In the genomic region with DNA sequence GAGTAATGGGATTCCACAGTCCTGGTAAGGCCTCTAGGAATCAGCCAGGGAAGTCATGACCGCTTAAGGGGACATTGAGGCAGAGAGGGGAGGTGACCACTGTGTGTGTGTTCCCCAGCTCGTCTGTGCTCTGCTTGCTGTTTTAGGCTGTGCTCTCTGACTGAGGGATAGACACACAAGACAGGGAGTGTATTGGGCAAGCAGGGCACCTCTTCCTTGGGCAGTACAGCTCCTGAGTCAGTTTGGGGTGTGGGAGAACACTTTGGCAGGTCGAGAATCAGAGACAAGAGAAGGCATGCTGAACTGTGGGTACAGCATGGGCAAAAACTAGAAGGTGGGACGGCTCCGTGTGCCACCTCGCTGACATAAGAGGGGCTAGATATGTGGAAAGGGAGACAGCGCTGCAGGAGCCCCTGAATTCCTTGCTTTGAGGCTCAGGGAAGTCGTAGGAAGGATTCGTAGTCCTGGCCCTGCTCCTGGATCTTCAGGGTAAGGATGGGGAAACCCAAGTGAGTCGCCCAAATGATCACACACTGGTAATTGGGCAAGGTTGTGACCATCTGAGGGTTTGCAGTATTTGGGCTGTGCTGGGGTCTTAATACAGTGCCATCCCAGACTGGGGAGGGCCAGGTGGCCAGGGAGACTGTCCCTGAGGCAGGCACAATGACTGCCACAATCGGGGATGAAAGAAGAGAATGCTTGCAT, we compare ENCODE assay signal across 8 mouse cellular contexts. TPM values are rescaled to one million over a fixed set of nuclear protein-coding genes. Genes with fewer than 3 reads are reported as not detected.
DNase-seq lines count a peak whose midpoint lies in the region; ATAC-seq lines count a peak whose summit lies in the region.

No protein-coding gene starts in this region.

- no peak overlapping the region for H3K27ac ChIP-seq in kidney, embryonic 14.5 days (ENCODE audit: low read depth, low read length)
- peak overlapping the region; percentile 65 for H3K27ac ChIP-seq in brown adipose tissue, adult 24 weeks (replicated peaks; ENCODE audit: low read depth, low read length)
- no peak overlapping the region for H3K27ac ChIP-seq in hindbrain, embryonic 11.5 days (ENCODE audit: low read depth, low read length)
- H3K27ac ChIP-seq in midbrain, embryonic 13.5 days, result no peak overlapping the region

- no peaks in the 10 kb centered on the region for H3K27me3 ChIP-seq in kidney, embryonic 14.5 days (ENCODE audit: control insufficient read depth, insufficient read depth, low read length)
- H3K27me3 ChIP-seq in hindbrain, embryonic 11.5 days (ENCODE audit: control insufficient read depth, insufficient read depth, low read length), result peaks cover 8% of the 10 kb centered on the region; the same call in 1 of the 2 replicates
- peaks cover 29% of the 10 kb centered on the region for H3K27me3 ChIP-seq in midbrain, embryonic 13.5 days

- H3K9me3 ChIP-seq in kidney, embryonic 14.5 days (ENCODE audit: control insufficient read depth, low read length), result no peaks in the 10 kb centered on the region
- no peaks in the 10 kb centered on the region for H3K9me3 ChIP-seq in hindbrain, embryonic 11.5 days (ENCODE audit: control insufficient read depth, low read length)
- H3K9me3 ChIP-seq in midbrain, embryonic 13.5 days, result no peaks in the 10 kb centered on the region

- DNase-seq in kidney, postnatal 14 days, result no peak
- DNase-seq in hindbrain, embryonic 11.5 days (ENCODE audit: low spot score), result no peak
- DNase-seq in adipocyte (ENCODE audit: low spot score), result no peak
- no peak for DNase-seq in cerebellum, postnatal 36 days
- no peak for DNase-seq in testis, postnatal 10 days (ENCODE audit: low spot score)

- H3K4me1 ChIP-seq in kidney, embryonic 14.5 days (ENCODE audit: control insufficient read depth, insufficient read depth, low read length), result peaks cover 9% of the 10 kb centered on the region; the same call in 1 of the 2 replicates
- peaks cover 40% of the 10 kb centered on the region for H3K4me1 ChIP-seq in brown adipose tissue, adult 24 weeks (ENCODE audit: control insufficient read depth, insufficient read depth, insufficient read length, low read length)
- H3K4me1 ChIP-seq in hindbrain, embryonic 11.5 days (replicated peaks; ENCODE audit: control insufficient read depth, insufficient read depth, low read length), result peaks cover 5% of the 10 kb centered on the region; the same call in 1 of the 2 replicates
- H3K4me1 ChIP-seq in midbrain, embryonic 13.5 days (replicated peaks), result peaks cover 9% of the 10 kb centered on the region

- H3K4me3 ChIP-seq in kidney, embryonic 14.5 days (ENCODE audit: low read length), result peak overlapping the region; percentile 53
- H3K4me3 ChIP-seq in brown adipose tissue, adult 24 weeks (ENCODE audit: insufficient read depth, low read depth, low read length), result peak overlapping the region; percentile 73
- peak overlapping the region; percentile 57; the same call in 1 of the 2 replicates for H3K4me3 ChIP-seq in hindbrain, embryonic 11.5 days (ENCODE audit: low read depth, low read length)
- H3K4me3 ChIP-seq in midbrain, embryonic 13.5 days (replicated peaks), result peak overlapping the region; percentile 51

- peak overlapping the region; percentile 70; the same call in 1 of the 2 replicates for H3K9ac ChIP-seq in kidney, embryonic 14.5 days (ENCODE audit: low read depth, low read length)
- H3K9ac ChIP-seq in hindbrain, embryonic 11.5 days (ENCODE audit: low read depth, low read length), result no peak overlapping the region
- H3K9ac ChIP-seq in midbrain, embryonic 13.5 days (replicated peaks), result no peak overlapping the region

- H3K36me3 ChIP-seq in kidney, embryonic 14.5 days (ENCODE audit: control insufficient read depth, insufficient read depth, low read length), result no peaks in the 10 kb centered on the region
- H3K36me3 ChIP-seq in hindbrain, embryonic 11.5 days (ENCODE audit: control insufficient read depth, insufficient read depth, low read length), result no peaks in the 10 kb centered on the region
- no peaks in the 10 kb centered on the region for H3K36me3 ChIP-seq in midbrain, embryonic 13.5 days

- ATAC-seq in kidney, embryonic 14.5 days (ENCODE audit: low FRiP score, low TSS enrichment), result no peak
- ATAC-seq in hindbrain, embryonic 11.5 days (ENCODE audit: low FRiP score), result no peak
- no peak for ATAC-seq in midbrain, embryonic 13.5 days

- H3K4me2 ChIP-seq in kidney, embryonic 14.5 days (replicated peaks; ENCODE audit: low read depth, low read length), result peak overlapping the region; percentile 70
- peak overlapping the region; percentile 93 for H3K4me2 ChIP-seq in hindbrain, embryonic 11.5 days (replicated peaks; ENCODE audit: low read depth, low read length)
- H3K4me2 ChIP-seq in midbrain, embryonic 13.5 days (replicated peaks), result peak overlapping the region; percentile 87

- WGBS in kidney, embryonic 14.5 days, result 74% methylated on average over 11 of the region's 11 CpGs
- WGBS in hindbrain, embryonic 11.5 days, result 80% methylated on average over 11 of the region's 11 CpGs
- 73% methylated on average over 11 of the region's 11 CpGs for WGBS in midbrain, embryonic 13.5 days

RNA-seq across cellular contexts. Expression of a gene that starts 1.1 kb away (rescaled TPM):
- polyA plus RNA-seq in kidney, embryonic 14.5 days (2014; fragmentation: Nextera tagmentation; extraction: Ambion mirVana), result 4.0 and 5.9 TPM in 2 replicates
- 5.5 and 8.6 TPM in 2 replicates for polyA plus RNA-seq in brown adipose tissue, adult 24 weeks (2012; ENCODE audit: insufficient read depth, insufficient read length, missing spikeins)
- 2.5 and 2.6 TPM in 2 replicates for polyA plus RNA-seq in hindbrain, embryonic 11.5 days (2014; fragmentation: Nextera tagmentation; extraction: Ambion mirVana)
- polyA plus RNA-seq in midbrain, embryonic 13.5 days (2015; fragmentation: Nextera tagmentation; extraction: Ambion mirVana), result 3.0 and 3.9 TPM in 2 replicates

RNA-seq across cellular contexts. Expression of a gene that starts 50.2 kb away (rescaled TPM):
- polyA plus RNA-seq in kidney, embryonic 14.5 days (2014; fragmentation: Nextera tagmentation; extraction: Ambion mirVana), result 0.13 and 0.22 TPM in 2 replicates
- polyA plus RNA-seq in brown adipose tissue, adult 24 weeks (2012; ENCODE audit: insufficient read depth, insufficient read length, missing spikeins), result 0.58 TPM in 1 of 2 replicates, not detected in the other
- polyA plus RNA-seq in hindbrain, embryonic 11.5 days (2014; fragmentation: Nextera tagmentation; extraction: Ambion mirVana), result 0.09 and 0.25 TPM in 2 replicates
- polyA plus RNA-seq in midbrain, embryonic 13.5 days (2015; fragmentation: Nextera tagmentation; extraction: Ambion mirVana), result 0.31 and 0.48 TPM in 2 replicates
